Mouse (Mus musculus) MEL (cell line): ENCODE measurements around the gene Grem1. TPM values are rescaled to one million over a fixed set of nuclear protein-coding genes. Genes with fewer than 3 reads are reported as not detected.

Source experiments
- DNase-seq: peaks from one replicate; pipeline ENCODE4 v3.0.0; 2011; ENCODE audit warnings: low read depth, low spot score
- H3K27ac ChIP-seq: 2 replicates; pipeline ENCODE4 v1.5.1; 2012; ENCODE audit warnings: low read depth, mild to moderate bottlenecking, control low read depth, low read length, moderate library complexity; ENCODE audit not compliant: control insufficient read depth
- H3K27me3 ChIP-seq, 2 experiments: fragments of 150-350 bp in 1 of 2; sonication (generic) in 1 of 2; 2 replicates each; pipeline ENCODE4 v1.6.1; 2012; ENCODE audit warnings: low read length in 2 of 2, mild to moderate bottlenecking in 2 of 2, improper control_type of control experiment in 1 of 2, moderate library complexity in 1 of 2; ENCODE audit not compliant: insufficient read depth in 2 of 2, control insufficient read depth in 1 of 2
- H3K36me3 ChIP-seq, 2 experiments: 2 replicates each; pipeline ENCODE4 v1.6.1; 2012 to 2014; ENCODE audit warnings: low read length in 2 of 2, improper control_type of control experiment in 1 of 2, inconsistent platforms in 1 of 2, mild to moderate bottlenecking in 1 of 2; ENCODE audit not compliant: insufficient read depth in 2 of 2, control insufficient read depth in 1 of 2
- H3K4me1 ChIP-seq, 2 experiments: fragments of 150-350 bp in 1 of 2; sonication (generic) in 1 of 2; 2 replicates each; pipeline ENCODE4 v1.6.1; 2012; ENCODE audit warnings: low read length in 2 of 2, improper control_type of control experiment in 1 of 2, mild to moderate bottlenecking in 1 of 2; ENCODE audit not compliant: insufficient read depth in 2 of 2, control insufficient read depth in 1 of 2
- H3K4me3 ChIP-seq, 2 experiments: fragments of 150-350 bp in 1 of 2; sonication (generic) in 1 of 2; 2 replicates each; pipeline ENCODE4 v1.5.1; 2012; ENCODE audit warnings: low read depth in 2 of 2, low read length in 2 of 2, mild to moderate bottlenecking in 2 of 2, moderate library complexity in 2 of 2, control low read depth in 1 of 2, improper control_type of control experiment in 1 of 2; ENCODE audit not compliant: control insufficient read depth in 1 of 2, insufficient read depth in 1 of 2
- H3K79me2 ChIP-seq: 2 replicates; pipeline ENCODE4 v1.6.1; 2012; ENCODE audit warnings: mild to moderate bottlenecking, low read length, moderate library complexity; ENCODE audit not compliant: control insufficient read depth, poor library complexity, insufficient read depth
- H3K9ac ChIP-seq: 2 replicates; pipeline ENCODE4 v1.6.1; 2012; ENCODE audit warnings: low read depth, mild to moderate bottlenecking, control low read depth, low read length, moderate library complexity; ENCODE audit not compliant: control insufficient read depth, poor library complexity, severe bottlenecking
- H3K9me3 ChIP-seq: fragments of 150-350 bp; sonication (generic); replicated peaks from 2 replicates; pipeline ENCODE4 v1.6.1; 2012; ENCODE audit warnings: mild to moderate bottlenecking, low read length, improper control_type of control experiment, moderate library complexity; ENCODE audit not compliant: insufficient read depth
- CHD2 ChIP-seq: IDR thresholded peaks from 2 replicates; pipeline ENCODE4 v1.6.1; 2011; ENCODE audit warnings: low read length, improper control_type of control experiment
- E2F4 ChIP-seq: IDR thresholded peaks from 2 replicates; pipeline ENCODE4 v1.6.1; 2011; ENCODE audit warnings: low read depth, low read length, improper control_type of control experiment, borderline replicate concordance
- ELF1 ChIP-seq: IDR thresholded peaks from 2 replicates; pipeline ENCODE4 v1.6.1; 2014; ENCODE audit warnings: low read depth, mild to moderate bottlenecking, inconsistent platforms, low read length, improper control_type of control experiment, moderate library complexity
- EP300 ChIP-seq, 2 experiments: IDR thresholded peaks; 2 replicates each; pipeline ENCODE4 v1.6.1; 2011; ENCODE audit warnings: improper control_type of control experiment in 2 of 2, low read length in 2 of 2, low read depth in 1 of 2, mild to moderate bottlenecking in 1 of 2
- ETS1 ChIP-seq: IDR thresholded peaks from 2 replicates; pipeline ENCODE4 v1.6.1; 2012; ENCODE audit warnings: low read depth, mild to moderate bottlenecking, inconsistent platforms, low read length, improper control_type of control experiment, moderate library complexity
- GABPA ChIP-seq: IDR thresholded peaks from 2 replicates; pipeline ENCODE4 v1.6.1; 2012; ENCODE audit warnings: low read depth, mild to moderate bottlenecking, inconsistent platforms, low read length, improper control_type of control experiment, moderate library complexity
- GATA1 ChIP-seq: IDR thresholded peaks from 2 replicates; pipeline ENCODE4 v1.6.1; 2011; ENCODE audit warnings: low read depth, low read length, improper control_type of control experiment
- HCFC1 ChIP-seq: IDR thresholded peaks from 2 replicates; pipeline ENCODE4 v1.6.1; 2012; ENCODE audit warnings: low read depth, mild to moderate bottlenecking, inconsistent platforms, low read length, improper control_type of control experiment, moderate library complexity
- JUND ChIP-seq: IDR thresholded peaks from 2 replicates; pipeline ENCODE4 v1.6.1; 2011; ENCODE audit warnings: low read depth, mild to moderate bottlenecking, improper control_type of control experiment, low read length
- KAT2A ChIP-seq: conservative IDR thresholded peaks from 2 replicates; pipeline ENCODE4 v1.6.1; 2012; ENCODE audit warnings: low read depth, low read length, improper control_type of control experiment, inconsistent platforms
- MAFK ChIP-seq: IDR thresholded peaks from 2 replicates; pipeline ENCODE4 v1.6.1; 2011; ENCODE audit warnings: low read depth, mild to moderate bottlenecking, low read length, improper control_type of control experiment, borderline replicate concordance
- MAX ChIP-seq: IDR thresholded peaks from 2 replicates; pipeline ENCODE4 v1.6.1; 2011; ENCODE audit warnings: low read length, improper control_type of control experiment
- MXI1 ChIP-seq: IDR thresholded peaks from 2 replicates; pipeline ENCODE4 v1.6.1; 2011; ENCODE audit warnings: mild to moderate bottlenecking, low read depth, low read length, improper control_type of control experiment
- MYB ChIP-seq: IDR thresholded peaks from 2 replicates; pipeline ENCODE4 v1.6.1; 2011; ENCODE audit warnings: mild to moderate bottlenecking, low read depth, low read length, improper control_type of control experiment
- MYC ChIP-seq: IDR thresholded peaks from 2 replicates; pipeline ENCODE4 v1.6.1; 2011; ENCODE audit warnings: low read depth, mild to moderate bottlenecking, low read length, improper control_type of control experiment, moderate library complexity
- NELFE ChIP-seq: IDR thresholded peaks from 2 replicates; pipeline ENCODE4 v1.6.1; 2011; ENCODE audit warnings: low read depth, low read length, improper control_type of control experiment
- NRF1 ChIP-seq: IDR thresholded peaks from 2 replicates; pipeline ENCODE4 v1.6.1; 2014; ENCODE audit warnings: low read depth, mild to moderate bottlenecking, inconsistent platforms, low read length, improper control_type of control experiment, moderate library complexity; ENCODE audit not compliant: poor library complexity, insufficient read depth, severe bottlenecking
- POLR2A ChIP-seq, 2 experiments: IDR thresholded peaks; 2 replicates each; pipeline ENCODE4 v1.6.1; 2011 to 2012; ENCODE audit warnings: low read length in 2 of 2, mild to moderate bottlenecking in 2 of 2, control low read depth in 1 of 2, improper control_type of control experiment in 1 of 2, low read depth in 1 of 2, moderate library complexity in 1 of 2; ENCODE audit not compliant: control insufficient read depth in 1 of 2, insufficient read depth in 1 of 2, poor library complexity in 1 of 2
- POLR2AphosphoS5 ChIP-seq: IDR thresholded peaks from 2 replicates; pipeline ENCODE4 v1.6.1; 2012; ENCODE audit warnings: low read depth, borderline replicate concordance, mild to moderate bottlenecking, inconsistent platforms, low read length, moderate library complexity, mixed read lengths
- ZKSCAN1 ChIP-seq: IDR thresholded peaks from 2 replicates; pipeline ENCODE4 v1.6.1; 2012; ENCODE audit warnings: low read depth, mild to moderate bottlenecking, inconsistent platforms, low read length, improper control_type of control experiment, moderate library complexity
- ZMIZ1 ChIP-seq: IDR thresholded peaks from 2 replicates; pipeline ENCODE4 v1.6.1; 2012; ENCODE audit warnings: low read depth, mild to moderate bottlenecking, inconsistent platforms, low read length, improper control_type of control experiment, moderate library complexity
- ZNF384 ChIP-seq: IDR thresholded peaks from 2 replicates; pipeline ENCODE4 v1.6.1; 2012; ENCODE audit warnings: low read depth, mild to moderate bottlenecking, inconsistent platforms, low read length, improper control_type of control experiment
- polyA plus RNA-seq, 2 experiments: library from polyadenylated mRNA; stranded (reverse) in 1 of 2; unstranded in 1 of 2; fragments of >175 nt in 1 of 2; fragments of >200 nt in 1 of 2; gene quantifications; 2 replicates each; pipeline versions ENCODE4 v1.2.1 to v1.2.4; 2012; ENCODE audit warnings: low replicate concordance in 2 of 2, low read depth in 1 of 2; ENCODE audit not compliant: insufficient read length in 2 of 2, insufficient read depth in 1 of 2, missing spikeins in 1 of 2
- total RNA-seq: library from RNA; depleted of rRNA; stranded (reverse); fragments of 300-350 nt; gene quantifications from 2 replicates; pipeline ENCODE4 v1.2.3, GENCODE M21; 2012

Gene Grem1
- total and polyA plus RNA-seq, 3 experiments = not detected

- TF ChIP-seq MAX (no peak), MAFK (no peak), ZNF384 (no peak), JUND (no peak), POLR2A (IDR thresholded peaks at IDR 0.05; ENCODE audit: control insufficient read depth in 1 of 2, insufficient read depth in 1 of 2, low read depth in 1 of 2, low read length in 2 of 2, poor library complexity in 1 of 2) (no peak), EP300 (IDR thresholded peaks at IDR 0.05; ENCODE audit: low read depth in 1 of 2, low read length in 2 of 2) (no peak), MXI1 (no peak), MYC (no peak), E2F4 (no peak), MYB (no peak)
- H3K9me3 ChIP-seq = no peaks in the 10 kb centered on the region
- H3K36me3 ChIP-seq = no peaks in the 10 kb centered on the region
- H3K4me3 ChIP-seq = no peak overlapping the region
- no peak overlapping the region for H3K27ac ChIP-seq
- H3K9ac ChIP-seq = no peak overlapping the region
- no peak for DNase-seq
- no peaks in the 10 kb centered on the region for H3K79me2 ChIP-seq
- no peaks in the 10 kb centered on the region for H3K27me3 ChIP-seq
- H3K4me1 ChIP-seq = no peaks in the 10 kb centered on the region
These were observed 56.9 kb downstream of the Grem1 start for GRCm38 (mm10) chr2:113701507-113701906.

DNA sequence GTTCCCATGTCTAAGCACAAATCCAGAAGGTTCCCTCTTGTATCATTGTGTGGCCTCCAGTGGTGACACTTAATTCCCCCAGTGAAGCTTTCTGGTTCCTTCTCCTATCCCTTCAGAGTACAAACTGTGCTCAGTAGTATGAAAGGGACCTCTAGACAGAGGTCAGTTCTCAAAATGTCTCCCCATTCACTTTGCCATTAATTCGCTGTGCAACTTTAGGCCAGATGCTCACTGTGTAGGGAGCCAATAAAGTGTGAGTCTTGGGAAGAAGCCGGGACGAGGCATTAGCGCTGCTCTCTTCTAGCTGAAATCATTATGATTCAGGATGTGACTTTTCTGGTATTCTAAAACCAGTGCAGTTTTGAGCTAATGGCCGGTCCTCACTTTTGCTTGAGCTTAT is 61.8 kb downstream of the Grem1 start:
- TF ChIP-seq CHD2 (no peak), GATA1 (no peak), MYB (no peak)
- H3K4me1 ChIP-seq = no peaks in the 10 kb centered on the region
- no peak overlapping the region for H3K9ac ChIP-seq
- no peaks in the 10 kb centered on the region for H3K27me3 ChIP-seq
- H3K79me2 ChIP-seq = no peaks in the 10 kb centered on the region
- H3K27ac ChIP-seq = no peak overlapping the region
- H3K36me3 ChIP-seq = no peaks in the 10 kb centered on the region
- no peaks in the 10 kb centered on the region for H3K9me3 ChIP-seq
- H3K4me3 ChIP-seq = no peak overlapping the region
- no peak for DNase-seq

DNA sequence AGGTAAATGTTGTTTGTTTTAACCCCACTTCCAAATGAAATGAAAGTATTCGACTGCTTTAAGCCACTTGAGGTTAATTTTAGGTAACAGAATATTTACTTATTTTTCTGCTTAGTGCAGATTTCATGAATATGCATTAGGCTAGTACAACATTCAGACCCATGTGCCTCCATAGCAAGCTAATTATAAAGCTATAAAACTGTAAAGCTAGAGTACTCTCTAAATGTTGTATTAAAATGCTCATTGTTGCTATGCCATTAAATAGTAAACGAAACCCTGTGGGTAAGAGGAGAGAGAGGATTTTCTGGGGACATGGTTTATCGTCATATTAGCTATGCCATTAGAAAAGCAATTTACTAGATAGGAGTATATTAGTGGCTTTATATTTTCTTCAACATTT is 62.2 kb downstream of the Grem1 start:
- Histone ChIP-seq H3K79me2 (no peaks in the 10 kb centered on the region), H3K9me3 (no peaks in the 10 kb centered on the region), H3K4me1 (no peaks in the 10 kb centered on the region), H3K27ac (no peak overlapping the region), H3K27me3 (no peaks in the 10 kb centered on the region)
- no peak for TF ChIP-seq GABPA
- no peak for TF ChIP-seq ELF1
- no peak for TF ChIP-seq ETS1
- TF ChIP-seq MAX = no peak
- no peak for TF ChIP-seq ZNF384
- no peak for TF ChIP-seq ZKSCAN1
- no peak for TF ChIP-seq HCFC1
- no peak for TF ChIP-seq NELFE
- no peak for TF ChIP-seq ZMIZ1
- TF ChIP-seq POLR2AphosphoS5 = no peak
- TF ChIP-seq NRF1 = no peak
- TF ChIP-seq MYB = no peak
- no peak for TF ChIP-seq CHD2
- TF ChIP-seq KAT2A = no peak
- TF ChIP-seq, all 39 proteins: peak for 0
- Histone ChIP-seq H3K9ac (no peak overlapping the region), H3K36me3 (no peaks in the 10 kb centered on the region), H3K4me3 (no peak overlapping the region)
- DNase-seq = no peak
